Mouse (Mus musculus) kidney, embryonic 15.5 days (tissue): ENCODE measurements at regions not wholly inside any gene's neighbourhood (a gene's known extent, or its start where the extent isn't known, plus 50 kb on each side); places are given as distances from the start of the nearest gene placed in this dataset.

Experiments
- ATAC-seq: fragments of 200-750 bp; cut with Nextera tagmentation; replicated peaks from 2 replicates; pipeline ENCODE4 v1.8.0; 2017; ENCODE audit warnings: moderate TSS enrichment; ENCODE audit not compliant: low FRiP score
- H3K27ac ChIP-seq: fragments of 300-500 bp; sonication (generic); 2 replicates; pipeline ENCODE4 v1.5.1; 2015; ENCODE audit warnings: mild to moderate bottlenecking, inconsistent platforms
- H3K27me3 ChIP-seq: fragments of 300-500 bp; sonication (generic); 2 replicates; pipeline ENCODE4 v1.6.1; 2015; ENCODE audit warnings: inconsistent platforms
- H3K36me3 ChIP-seq: fragments of 300-500 bp; sonication (generic); 2 replicates; pipeline ENCODE4 v1.6.1; 2015; ENCODE audit warnings: inconsistent platforms
- H3K4me1 ChIP-seq: fragments of 300-500 bp; sonication (generic); 2 replicates; pipeline ENCODE4 v1.6.1; 2015; ENCODE audit warnings: inconsistent platforms
- H3K4me2 ChIP-seq: fragments of 300-500 bp; sonication (generic); 2 replicates; pipeline ENCODE4 v1.6.1; 2015; ENCODE audit warnings: moderate library complexity, mild to moderate bottlenecking, inconsistent platforms
- H3K4me3 ChIP-seq: fragments of 300-500 bp; sonication (generic); replicated peaks from 2 replicates; pipeline ENCODE4 v1.5.1; 2015; ENCODE audit warnings: mild to moderate bottlenecking, inconsistent platforms
- H3K9ac ChIP-seq: fragments of 300-500 bp; sonication (generic); 2 replicates; pipeline ENCODE4 v1.6.1; 2015; ENCODE audit warnings: mild to moderate bottlenecking, inconsistent platforms
- H3K9me3 ChIP-seq: fragments of 300-500 bp; sonication (generic); replicated peaks from 2 replicates; pipeline ENCODE4 v1.6.1; 2016; ENCODE audit warnings: inconsistent platforms
- WGBS: fragments of 180-500 bp; shearing (Covaris S2); methylation state at CpG from one replicate; pipeline ENCODE4 v1.1.7; 2015; ENCODE audit warnings: mixed read lengths; 5-methylcytosine and 5-hydroxymethylcytosine counted together

GRCm38 (mm10) chr6:96057575-96058159, 55.3 kb upstream of the Fam19a1 start:
- no peak for ATAC-seq
- Histone ChIP-seq H3K9ac (no peak overlapping the region), H3K27me3 (no peaks in the 10 kb centered on the region), H3K4me1 (no peaks in the 10 kb centered on the region), H3K27ac (no peak overlapping the region), H3K36me3 (no peaks in the 10 kb centered on the region), H3K4me2 (no peak overlapping the region), H3K9me3 (no peaks in the 10 kb centered on the region), H3K4me3 (no peak overlapping the region)
- WGBS, result 77% methylated on average over 5 of the region's 5 CpGs

- Histone ChIP-seq H3K27ac (no peak overlapping the region), H3K9me3 (no peaks in the 10 kb centered on the region), H3K4me2 (no peak overlapping the region), H3K9ac (no peak overlapping the region), H3K4me1 (no peaks in the 10 kb centered on the region), H3K27me3 (no peaks in the 10 kb centered on the region), H3K4me3 (no peak overlapping the region), H3K36me3 (no peaks in the 10 kb centered on the region)
- ATAC-seq, result no peak
- 90% methylated on average over 1 of the region's 1 CpGs for WGBS
Observed at GRCm38 (mm10) chr6:96061979-96062378, 51.0 kb upstream of the Fam19a1 start.
